Mouse (Mus musculus) cortical plate, adult 2 months (tissue): ENCODE measurements around the gene Cops7b.

Source experiments
- CTCF ChIP-seq: fragments of 200-500 bp; IDR thresholded peaks from 2 replicates; pipeline ENCODE4 v1.5.1; 2011; ENCODE audit warnings: mild to moderate bottlenecking, control low read depth, low read length; ENCODE audit not compliant: insufficient read depth; ENCODE audit errors: extremely low read depth
- POLR2A ChIP-seq: fragments of 200-500 bp; IDR thresholded peaks from 2 replicates; pipeline ENCODE4 v1.6.1; 2011; ENCODE audit warnings: mild to moderate bottlenecking, low read length, control low read depth; ENCODE audit not compliant: insufficient read depth; ENCODE audit errors: extremely low read depth

GRCm38 (mm10) chr1:86610954-86611353, 28.2 kb downstream of the Cops7b start:
- TF ChIP-seq CTCF (no peak), POLR2A (no peak)
